Mouse (Mus musculus) granulocyte monocyte progenitor cell, adult 5-6 weeks (primary cell): Measurements from ENCODE around the gene Abl1. TPM values are rescaled to one million over a fixed set of nuclear protein-coding genes. Genes with fewer than 3 reads are reported as not detected.

Experiments
- ATAC-seq: replicated peaks from 2 replicates; pipeline ENCODE4 v1.8.0; 2016; ENCODE audit warnings: mild to moderate bottlenecking, moderate TSS enrichment, inconsistent platforms; ENCODE audit not compliant: poor library complexity, severe bottlenecking
- total RNA-seq, 2 experiments: library from RNA; stranded (forward) in 1 of 2; stranded (reverse) in 1 of 2; fragments of 200-712, 200-1000 nt in 1 of 2; fragments of >200 nt in 1 of 2; fragmentation: Nextera tagmentation in 1 of 2; gene quantifications; 2 replicates each; pipeline ENCODE4 v1.2.3; 2014 to 2017

Abl1 gene
- total RNA-seq, 2 experiments from 2014 or later = 24.5 to 65.4 TPM

GRCm38 (mm10) chr2:31733558-31733957 is 45.4 kb downstream of the Abl1 start:
- ATAC-seq = no peak

- ATAC-seq = no peak
Measured at GRCm38 (mm10) chr2:31739041-31739440, 50.9 kb downstream of the Abl1 start.

GRCm38 (mm10) chr2:31741728-31742127 is 53.6 kb downstream of the Abl1 start:
- ATAC-seq = no peak

GRCm38 (mm10) chr2:31742134-31742533 is 54.0 kb downstream of the Abl1 start:
- ATAC-seq = peak; percentile 78

GRCm38 (mm10) chr2:31745741-31746243 is 57.6 kb downstream of the Abl1 start:
- no peak for ATAC-seq

GRCm38 (mm10) chr2:31746835-31747234 is 58.7 kb downstream of the Abl1 start:
- ATAC-seq = no peak

- no peak for ATAC-seq
Measured at GRCm38 (mm10) chr2:31749046-31749709, 61.0 kb downstream of the Abl1 start.

- no peak for ATAC-seq
Measured at GRCm38 (mm10) chr2:31750133-31750532, 62.0 kb downstream of the Abl1 start.

- ATAC-seq = no peak
Measured at GRCm38 (mm10) chr2:31757472-31757871, 69.3 kb downstream of the Abl1 start.

GRCm38 (mm10) chr2:31758966-31759365 is 70.8 kb downstream of the Abl1 start:
- no peak for ATAC-seq

- peak; percentile 93 for ATAC-seq
Measured at GRCm38 (mm10) chr2:31759751-31760460, 71.7 kb downstream of the Abl1 start.

- ATAC-seq = no peak
Measured at GRCm38 (mm10) chr2:31760486-31760885, 72.3 kb downstream of the Abl1 start.

GRCm38 (mm10) chr2:31761115-31761531 is 72.9 kb downstream of the Abl1 start:
- ATAC-seq = no peak

- peak; percentile 43 for ATAC-seq
Measured at GRCm38 (mm10) chr2:31761585-31761984, 73.4 kb downstream of the Abl1 start.

- ATAC-seq = no peak
Measured at GRCm38 (mm10) chr2:31762155-31762554, 74.0 kb downstream of the Abl1 start.

- no peak for ATAC-seq
Measured at GRCm38 (mm10) chr2:31762853-31763252, 74.7 kb downstream of the Abl1 start.

- ATAC-seq = peak; percentile 69
Measured at GRCm38 (mm10) chr2:31763271-31763670, 75.1 kb downstream of the Abl1 start.

GRCm38 (mm10) chr2:31767104-31767503 is 78.9 kb downstream of the Abl1 start:
- ATAC-seq = no peak

GRCm38 (mm10) chr2:31767815-31768214 is 79.6 kb downstream of the Abl1 start:
- no peak for ATAC-seq

GRCm38 (mm10) chr2:31769115-31769514 is 80.9 kb downstream of the Abl1 start:
- ATAC-seq = peak; percentile 68

GRCm38 (mm10) chr2:31769631-31770111 is 81.5 kb downstream of the Abl1 start:
- ATAC-seq = peak; percentile 52
